Mouse (Mus musculus): ENCODE measurements around the gene Tsga13.
A peak's percentile ranks its signal among the peaks of the same experiment; 100 is the strongest.

The Tsga13 gene

GRCm38 (mm10) chr6:30915473-30915872 is at the start of gene Tsga13:
Gene Tsga13, minus strand, starts transcription at chr6:30915573.
- no peak for DNase-seq

GRCm38 (mm10) chr6:30958736-30959540 is 43.6 kb upstream of the Tsga13 start, which contains the start of gene Klf14:
Gene Klf14, minus strand, starts transcription at chr6:30959078.
- no peak for DNase-seq

GRCm38 (mm10) chr6:30957784-30958735 is 42.7 kb upstream of the Tsga13 start:
- peak; percentile 34 for DNase-seq

- no peak for DNase-seq
Measured at GRCm38 (mm10) chr6:30939264-30939663, 23.9 kb upstream of the Tsga13 start.

DNA sequence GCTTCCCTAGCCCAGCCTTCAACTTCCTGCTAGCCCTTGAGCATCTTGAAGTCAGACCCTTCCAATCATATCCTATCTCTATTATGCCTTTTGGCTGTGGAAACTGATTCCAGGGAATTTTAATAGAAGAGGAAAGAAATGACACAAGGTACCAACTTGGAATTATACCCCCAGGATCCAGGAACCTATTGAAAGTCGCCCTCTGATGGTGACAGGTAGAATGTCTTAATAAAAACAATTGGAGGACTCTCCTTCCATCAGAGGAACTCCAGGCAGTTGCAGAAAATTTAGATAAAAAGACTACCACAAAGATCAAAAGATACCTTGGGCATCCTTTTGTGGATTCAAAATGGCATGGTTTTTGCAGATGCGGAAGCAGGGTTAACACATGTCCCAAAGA is 7.4 kb upstream of the Tsga13 start:
- DNase-seq: no peak

DNA sequence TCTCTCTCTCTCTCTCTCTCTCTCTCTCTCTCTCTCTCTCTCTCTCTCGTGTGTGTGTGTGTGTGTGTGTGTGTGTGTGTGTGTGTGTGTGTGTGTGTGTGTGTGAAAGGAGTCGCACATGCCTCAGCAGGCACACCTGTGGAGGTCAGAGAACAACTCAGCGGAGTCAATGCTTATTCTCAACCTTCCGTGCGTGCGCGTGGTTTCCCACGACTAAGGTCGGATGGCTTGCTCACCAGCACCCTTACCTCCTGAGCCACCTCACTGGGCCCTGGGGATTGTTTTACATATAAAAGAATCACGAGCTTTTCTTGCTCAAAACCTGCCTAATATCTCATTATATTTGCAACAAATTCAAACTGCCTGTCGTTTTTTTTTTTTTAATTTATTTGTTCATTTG is 6.5 kb upstream of the Tsga13 start:
- no peak for DNase-seq

GRCm38 (mm10) chr6:30920834-30921675 is 5.7 kb upstream of the Tsga13 start:
- DNase-seq: no peak

DNA sequence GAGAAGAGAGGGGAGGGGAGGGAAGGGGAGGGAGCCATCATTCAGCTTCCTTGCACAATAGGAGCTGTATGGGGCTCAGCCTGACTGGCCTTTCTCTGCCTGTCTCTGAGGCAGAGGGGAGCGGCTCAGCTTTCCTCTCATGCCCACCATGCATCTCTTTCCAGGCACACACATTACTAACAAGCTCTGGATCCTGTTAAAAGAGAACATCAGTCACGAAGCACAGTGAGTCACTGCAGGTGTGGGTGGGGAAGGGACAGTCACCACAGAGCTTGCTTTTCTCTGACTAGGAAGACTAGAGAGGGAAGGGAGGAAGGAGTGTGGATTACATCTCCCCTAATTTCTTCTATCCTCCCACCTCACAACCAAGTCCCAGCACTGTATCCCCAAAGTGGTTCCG is 7.4 kb downstream of the Tsga13 start:
- no peak for DNase-seq

DNA sequence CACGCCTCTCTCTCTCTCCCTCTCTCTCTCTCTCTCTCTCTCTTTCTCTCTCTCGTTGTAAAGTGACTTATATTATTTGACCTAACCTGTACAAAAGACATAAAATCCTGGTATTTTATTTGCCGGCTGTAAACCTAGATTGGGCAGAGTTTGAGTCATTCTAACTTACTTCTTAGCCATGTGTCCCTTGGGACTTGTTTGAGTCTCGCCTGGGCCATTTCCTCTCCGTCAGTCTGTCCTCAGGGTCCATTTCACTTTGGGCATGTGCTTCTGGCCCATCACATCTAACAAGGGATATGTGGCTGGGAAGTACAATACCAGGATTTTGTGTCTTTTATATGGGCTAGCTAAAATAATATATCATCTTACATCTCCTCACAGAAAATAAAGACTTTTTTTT is 10.5 kb downstream of the Tsga13 start:
- no peak for DNase-seq

DNA sequence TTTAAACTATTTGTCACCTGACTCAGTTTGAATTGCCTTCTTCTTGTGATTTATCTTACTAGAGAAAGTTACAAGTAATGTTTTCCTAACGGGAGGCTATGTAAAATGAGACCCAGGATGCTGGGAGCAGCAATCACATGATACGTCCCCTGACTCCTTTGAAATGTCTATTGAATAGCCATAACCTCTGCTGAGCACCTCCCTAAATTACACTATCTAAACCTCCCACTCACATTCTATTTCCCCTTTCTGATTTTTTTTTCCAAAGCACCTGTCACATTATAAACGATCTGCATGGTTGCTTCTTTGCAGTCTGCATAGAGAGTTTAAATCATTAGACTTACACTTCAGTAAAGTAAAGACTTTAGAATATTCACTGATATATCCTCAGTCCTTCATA is 11.3 kb downstream of the Tsga13 start:
- no peak for DNase-seq

- no peak for DNase-seq
Measured at GRCm38 (mm10) chr6:30897520-30897919, 17.9 kb downstream of the Tsga13 start.

- no peak for DNase-seq
Measured at GRCm38 (mm10) chr6:30896986-30897327, 18.4 kb downstream of the Tsga13 start.

DNA sequence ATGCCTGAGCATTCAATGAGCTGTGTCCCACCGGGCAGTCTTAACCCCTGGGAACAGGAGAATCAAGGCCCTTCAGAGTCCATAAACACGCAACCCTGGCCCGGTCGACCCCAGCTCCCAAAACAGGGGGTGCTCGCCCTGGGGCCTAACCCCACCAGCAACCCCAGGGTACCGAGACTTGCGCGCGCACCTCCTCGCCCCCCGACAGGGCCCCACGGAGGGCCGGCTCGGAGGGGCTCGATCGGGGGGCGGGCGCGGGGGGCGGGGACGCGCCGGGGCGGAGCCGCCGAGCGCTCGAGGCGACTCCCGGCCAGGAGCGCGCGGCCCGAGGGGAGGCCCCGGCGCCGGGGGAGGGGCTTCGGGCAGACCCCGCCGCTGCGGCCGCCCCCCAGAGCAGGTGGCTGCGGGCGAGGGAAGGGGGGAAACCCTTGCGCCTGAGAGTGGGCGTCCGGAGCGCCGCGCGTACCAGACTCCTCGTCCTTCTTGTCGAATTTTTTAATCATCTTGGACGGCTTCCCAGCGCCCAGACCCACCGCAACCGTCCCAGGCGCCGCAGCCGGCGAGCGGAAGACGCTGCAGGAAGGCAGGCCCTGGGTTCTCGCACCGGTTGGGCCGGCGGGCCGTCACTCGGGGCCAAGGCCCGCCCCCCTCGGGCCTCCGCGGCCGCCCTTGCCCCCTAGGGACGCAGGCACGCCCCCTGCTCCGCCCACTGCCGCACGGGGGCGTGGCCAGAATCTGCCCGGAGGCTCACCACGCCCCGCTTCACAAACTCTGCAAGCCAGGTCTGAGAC is 19.0 kb downstream of the Tsga13 start, which contains the start of gene Copg2:
Gene Copg2 (minus strand): TSS at position 600 of the 791 bp plus-strand sequence.
- DNase-seq: peak; percentile 99

GRCm38 (mm10) chr6:30895819-30896194 is 19.6 kb downstream of the Tsga13 start:
- DNase-seq: peak; percentile 9

DNA sequence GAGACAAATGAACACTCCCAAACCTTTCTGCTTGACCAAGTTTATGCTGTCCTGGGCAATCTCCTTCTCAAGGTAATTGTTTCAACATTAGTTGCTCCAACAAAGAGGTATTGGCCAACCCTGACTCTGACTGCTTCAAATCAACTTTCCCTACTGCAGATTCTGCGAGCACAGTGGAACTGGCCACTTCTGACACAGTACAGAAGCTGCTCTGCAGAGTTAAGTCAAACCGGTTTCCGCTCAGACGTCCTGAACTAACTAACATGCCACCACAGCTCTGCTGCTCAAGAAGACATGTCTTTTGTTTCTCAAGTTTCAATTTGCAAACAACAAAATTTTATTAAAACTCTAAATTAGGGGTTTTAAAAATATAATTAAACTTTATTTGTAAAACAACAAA is 22.3 kb downstream of the Tsga13 start:
- no peak for DNase-seq

DNA sequence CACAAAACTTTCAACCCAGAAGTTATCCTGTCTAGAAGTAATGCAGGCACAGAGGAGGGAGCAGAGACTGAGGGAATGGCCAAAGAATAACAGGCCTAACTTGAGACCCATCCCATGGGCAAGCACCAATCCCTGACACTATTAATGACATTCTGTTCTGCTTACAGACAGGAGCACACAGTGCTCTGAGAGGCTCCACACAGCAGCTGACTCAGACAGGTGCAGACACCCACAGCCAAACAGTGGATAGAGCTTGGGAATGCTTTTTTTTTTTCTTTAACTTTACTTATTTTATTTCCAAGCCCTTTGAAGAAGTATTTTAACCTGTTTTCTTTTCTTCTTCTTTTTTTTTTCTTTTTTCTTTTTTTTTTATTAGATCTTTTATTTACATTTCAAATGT is 23.6 kb downstream of the Tsga13 start:
- no peak for DNase-seq

- DNase-seq: no peak
Measured at GRCm38 (mm10) chr6:30884856-30885255, 30.5 kb downstream of the Tsga13 start.

DNA sequence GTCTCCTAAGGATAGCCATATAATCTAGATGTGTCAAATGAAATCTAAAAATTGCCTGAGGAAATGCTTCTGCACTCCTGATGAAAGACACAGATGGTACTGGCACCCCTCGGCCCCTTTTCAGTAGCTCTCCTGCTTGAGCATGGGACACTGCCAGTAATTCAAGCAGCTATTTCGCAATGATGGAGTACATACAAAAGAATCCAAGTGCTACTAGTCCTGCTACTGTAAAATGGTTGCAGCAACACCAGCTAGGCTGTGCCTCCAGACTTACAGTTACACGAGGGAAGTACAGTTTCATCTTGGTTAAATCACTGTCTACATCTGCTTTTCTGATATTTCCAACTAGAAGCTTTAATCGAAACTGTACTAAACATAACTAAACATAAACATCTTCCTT is 31.9 kb downstream of the Tsga13 start:
- no peak for DNase-seq

GRCm38 (mm10) chr6:30876661-30877060 is 38.7 kb downstream of the Tsga13 start:
- DNase-seq: no peak

GRCm38 (mm10) chr6:30866501-30866900 is 48.9 kb downstream of the Tsga13 start:
- DNase-seq: no peak

GRCm38 (mm10) chr6:30865031-30865678 is 50.2 kb downstream of the Tsga13 start:
- no peak for DNase-seq

DNA sequence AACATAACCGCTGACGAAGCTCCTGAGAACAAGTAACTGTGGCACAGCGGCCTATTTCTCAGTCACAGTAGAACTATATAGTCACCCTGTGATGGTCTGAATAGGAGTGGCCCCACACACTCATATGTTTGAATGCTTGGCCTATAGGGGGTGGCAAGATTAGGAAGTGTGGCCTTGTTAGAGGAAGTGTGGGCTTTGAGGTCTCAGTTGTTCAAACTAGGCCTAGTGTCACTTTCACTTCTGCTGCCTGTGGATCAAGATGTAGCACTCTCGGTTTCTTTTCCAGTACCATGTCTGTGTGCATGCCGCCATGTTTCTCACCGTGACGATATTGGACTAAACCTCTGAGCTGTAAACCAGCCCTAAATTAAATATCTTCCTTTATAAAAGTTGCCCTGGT is 59.4 kb downstream of the Tsga13 start:
- no peak for DNase-seq

Data from thymus, postnatal 4 days (tissue).